Mouse (Mus musculus): ENCODE results near the gene L3mbtl2. TPM values are rescaled to one million over a fixed set of nuclear protein-coding genes. Genes with fewer than 3 reads are reported as not detected.
A peak's percentile ranks its signal among the peaks of the same experiment; 100 is the strongest.

Gene L3mbtl2
- total RNA-seq, 2 experiments from 2014 or later, result 34.4 to 35.5 TPM

GRCm38 (mm10) chr15:81702306-81703093, 38.8 kb downstream of the L3mbtl2 start:
- no peak for DNase-seq (ENCODE audit: low spot score in 2 of 2)
- intact Hi-C loops (cut with DNase I), result no loop called here

GRCm38 (mm10) chr15:81703094-81703489, 39.4 kb downstream of the L3mbtl2 start:
- DNase-seq (ENCODE audit: low spot score in 2 of 2), result no peak
- intact Hi-C loops (cut with DNase I), result no loop called here

- intact Hi-C loops (cut with DNase I), result no loop called here
- no peak for DNase-seq (ENCODE audit: low spot score in 2 of 2)
Observed at GRCm38 (mm10) chr15:81708991-81709390, 45.3 kb downstream of the L3mbtl2 start.

DNA sequence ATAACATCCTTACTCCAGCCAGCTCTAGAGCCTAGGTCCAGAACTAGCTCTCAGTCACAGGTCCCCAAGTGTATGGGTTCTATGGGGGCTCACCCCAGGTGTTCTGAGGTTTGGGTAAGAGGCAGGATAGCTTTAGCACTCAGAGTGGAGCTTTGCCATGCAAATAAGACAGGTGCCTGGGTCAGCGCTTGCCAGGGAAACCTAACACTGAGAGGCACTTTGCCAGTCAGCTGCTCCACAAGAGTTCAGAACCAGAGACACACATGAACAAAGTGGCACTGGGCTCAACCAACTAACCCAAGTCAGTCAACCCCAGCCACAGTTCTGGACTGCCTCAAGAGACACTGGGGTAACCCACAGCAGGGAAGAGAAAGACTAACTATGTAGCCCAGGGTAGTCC, 46.0 kb downstream of the L3mbtl2 start:
- intact Hi-C loops (cut with DNase I), result no loop called here
- DNase-seq (ENCODE audit: low spot score in 2 of 2), result no peak

DNA sequence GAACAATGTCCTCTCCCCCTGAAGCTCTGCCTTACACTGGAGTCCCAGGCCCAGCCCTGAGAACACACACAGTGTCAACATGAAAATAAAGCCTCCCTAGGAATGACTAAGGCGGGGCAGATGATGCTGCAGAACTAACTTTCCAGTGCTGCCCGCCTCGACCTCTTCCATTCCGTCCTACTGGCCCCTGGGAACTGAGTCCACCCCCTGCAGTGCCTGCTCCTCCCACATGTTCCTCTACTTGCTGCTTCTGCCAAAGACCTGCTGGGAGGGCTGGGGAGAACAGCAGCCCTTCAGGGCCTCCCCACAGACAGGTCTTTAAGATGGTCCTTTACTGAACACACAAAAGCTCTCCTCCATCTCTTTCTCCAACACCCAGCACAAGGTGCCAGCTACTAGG, 47.1 kb downstream of the L3mbtl2 start:
- intact Hi-C loops (cut with DNase I), result no loop called here
- no peak for DNase-seq (ENCODE audit: low spot score in 2 of 2)

- no peak for DNase-seq (ENCODE audit: low spot score in 2 of 2)
- intact Hi-C loops (cut with DNase I), result no loop called here
Observed at GRCm38 (mm10) chr15:81713742-81714141, 50.1 kb downstream of the L3mbtl2 start.

DNA sequence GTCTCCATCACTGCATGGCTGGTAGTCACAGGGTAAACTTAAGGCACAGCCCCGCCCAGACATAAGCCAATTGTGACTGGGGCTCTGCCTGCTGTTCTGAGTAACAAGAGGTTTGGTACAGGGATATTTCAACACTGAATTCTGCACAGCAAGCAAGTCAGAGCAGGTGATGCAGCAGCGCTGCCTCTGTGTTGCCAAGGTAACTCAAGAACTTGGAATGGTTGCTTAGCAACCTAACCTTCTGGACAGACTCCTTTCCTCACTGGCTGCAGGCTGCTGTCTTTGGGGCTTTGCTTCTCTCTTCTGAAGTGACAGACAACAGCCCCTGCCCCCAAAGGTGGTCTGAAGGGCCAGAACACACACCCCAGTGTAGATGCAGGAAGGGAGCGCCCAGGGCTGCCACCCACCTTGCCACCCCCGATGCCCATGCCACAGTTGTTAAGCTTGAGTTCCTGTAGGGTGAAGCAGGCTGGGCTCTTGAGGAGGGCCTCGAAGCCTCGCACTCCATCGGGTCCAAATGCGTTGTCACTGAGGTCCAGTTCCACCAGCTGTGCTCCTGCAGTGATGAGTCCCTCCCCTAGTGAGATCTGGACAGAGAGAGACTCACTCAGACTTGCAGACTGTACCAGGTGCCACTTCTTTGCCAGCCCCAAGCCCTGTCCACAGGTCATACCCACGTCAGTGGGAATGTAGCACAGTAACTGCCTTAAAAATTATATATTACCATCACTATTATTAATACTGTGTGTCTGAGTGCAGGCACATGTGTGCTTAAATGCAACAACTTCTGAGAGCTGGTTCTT, 54.8 kb downstream of the L3mbtl2 start:
- DNase-seq (ENCODE audit: low spot score in 2 of 2), result peak; percentile 58 to 89
- intact Hi-C loops (cut with DNase I), result no loop called here

GRCm38 (mm10) chr15:81719139-81719531, 55.4 kb downstream of the L3mbtl2 start:
- no peak for DNase-seq (ENCODE audit: low spot score in 2 of 2)
- intact Hi-C loops (cut with DNase I), result no loop called here

GRCm38 (mm10) chr15:81722361-81722760, 58.7 kb downstream of the L3mbtl2 start:
- no peak for DNase-seq (ENCODE audit: low spot score in 2 of 2)

GRCm38 (mm10) chr15:81723653-81724052, 60.0 kb downstream of the L3mbtl2 start:
- intact Hi-C loops (cut with DNase I), result no loop called here

More at GRCm38 (mm10) chr15:81722361-81722760, 58.7 kb downstream of the L3mbtl2 start:
- intact Hi-C loops (cut with DNase I), result no loop called here

GRCm38 (mm10) chr15:81725965-81726364, 62.3 kb downstream of the L3mbtl2 start:
- intact Hi-C loops (cut with DNase I), result no loop called here
- no peak for DNase-seq (ENCODE audit: low spot score in 2 of 2)

More at GRCm38 (mm10) chr15:81723653-81724052, 60.0 kb downstream of the L3mbtl2 start:
- no peak for DNase-seq (ENCODE audit: low spot score in 2 of 2)

- peak; percentile 55 to 64 for DNase-seq (ENCODE audit: low spot score in 2 of 2)
- intact Hi-C loops (cut with DNase I), result no loop called here
Observed at GRCm38 (mm10) chr15:81729241-81729791, 65.6 kb downstream of the L3mbtl2 start.

GRCm38 (mm10) chr15:81729792-81730635, 66.3 kb downstream of the L3mbtl2 start:
- intact Hi-C loops (cut with DNase I), result no loop called here
- peak; percentile 99 for DNase-seq (ENCODE audit: low spot score in 2 of 2)

DNA sequence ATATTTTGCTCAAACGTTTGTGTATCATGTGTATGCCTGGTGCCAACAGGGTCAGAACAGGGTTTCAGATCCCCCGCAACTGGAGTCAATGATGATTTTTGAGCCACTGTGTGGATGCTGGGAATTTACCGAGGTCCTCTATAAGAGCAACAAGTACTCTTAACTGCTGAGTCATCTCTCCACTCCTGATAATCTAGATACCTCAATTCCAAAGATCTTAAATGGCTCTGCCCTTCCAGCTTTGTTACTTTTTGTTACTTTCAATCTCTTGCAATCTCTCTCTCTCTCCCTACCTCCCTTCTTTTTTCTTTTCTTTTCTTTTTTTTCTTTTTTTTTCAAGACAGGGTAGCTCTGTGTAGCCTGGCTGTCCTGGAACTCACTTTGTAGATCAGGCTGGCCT, 71.4 kb downstream of the L3mbtl2 start:
- no peak for DNase-seq (ENCODE audit: low spot score in 2 of 2)
- intact Hi-C loops (cut with DNase I), result no loop called here

Other genes with a start within 250 kb of the L3mbtl2 start
- gene Rbx1, start 197.6 kb upstream of the L3mbtl2 start, total RNA-seq (2021), result 100 to 1,000 TPM; 128 to 139 TPM
- 10 to 100 TPM; 57.9 to 58.3 TPM for gene Ep300, start 78.5 kb upstream of the L3mbtl2 start, total RNA-seq (2021)
- 10 to 100 TPM; 18.8 to 23.8 TPM for gene Chadl, start 33.4 kb downstream of the L3mbtl2 start, total RNA-seq (2021)
- 100 to 1,000 TPM; 188 to 197 TPM for gene Zc3h7b, start 81.2 kb downstream of the L3mbtl2 start, total RNA-seq (2021)
- gene Rangap1, start 81.6 kb downstream of the L3mbtl2 start, total RNA-seq (2021), result 100 to 1,000 TPM; 199 to 206 TPM
- gene Tef, start 138.5 kb downstream of the L3mbtl2 start, total RNA-seq (2021), result 100 to 1,000 TPM; 188 to 210 TPM
- gene Tob2, start 194.9 kb downstream of the L3mbtl2 start, total RNA-seq (2021), result 10 to 100 TPM; 25.8 to 31.8 TPM
- gene Phf5a, start 208.0 kb downstream of the L3mbtl2 start, total RNA-seq (2021), result 10 to 100 TPM; 31.8 to 39.8 TPM
- 100 to 1,000 TPM; 445 to 467 TPM for gene Aco2, start 208.4 kb downstream of the L3mbtl2 start, total RNA-seq (2021)

All from left cerebral cortex, postnatal 14 days (tissue).